23 mouse cellular contexts compared by ENCODE assay signal in the genomic region with DNA sequence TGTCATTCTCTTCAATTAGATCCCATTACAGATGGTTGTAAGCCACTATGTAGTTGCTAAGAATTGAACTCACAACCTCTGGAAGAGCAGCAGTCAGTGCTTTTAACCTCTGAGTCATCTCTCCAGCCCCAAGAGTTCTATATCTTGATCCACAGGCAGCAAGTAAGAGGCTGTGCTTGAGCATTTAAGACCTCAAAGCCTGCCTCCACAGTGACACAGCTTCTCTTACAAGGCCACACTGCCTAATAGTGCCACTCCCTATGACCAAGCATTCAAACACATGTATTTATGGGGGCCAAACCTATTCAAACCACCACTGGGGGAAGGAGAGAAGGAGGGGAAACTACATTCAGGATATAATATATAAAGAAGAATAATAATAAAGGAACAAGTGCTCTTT.
"Had no signal": no experiment of that assay in that cellular context is flagged by ENCODE, and none has a peak within 500 bp of the region (broad histone marks: within the 10 kb centered on the region; RNA-seq: fewer than 3 reads in every experiment).

No protein-coding gene starts in this region.

- H3K27ac ChIP-seq: left cerebral cortex, adult 2 months; limb, embryonic 12.5 days; limb, embryonic 15.5 days; midbrain, embryonic 12.5 days; midbrain, embryonic 15.5 days; neural tube, embryonic 12.5 days; neural tube, embryonic 15.5 days; stomach, embryonic 15.5 days had no signal

- H3K4me2 ChIP-seq: limb, embryonic 12.5 days; limb, embryonic 15.5 days; midbrain, embryonic 12.5 days; midbrain, embryonic 15.5 days; neural tube, embryonic 12.5 days; neural tube, embryonic 15.5 days; stomach, embryonic 15.5 days had no signal

- H3K4me3 ChIP-seq: left cerebral cortex, adult 2 months; limb, embryonic 12.5 days; limb, embryonic 15.5 days; midbrain, embryonic 12.5 days; midbrain, embryonic 15.5 days; neural tube, embryonic 12.5 days; neural tube, embryonic 15.5 days; stomach, embryonic 15.5 days had no signal

- DNase-seq: kidney, adult 18-20 months; kidney, adult 9 months; kidney, postnatal 14 days; kidney, postnatal 4 days; layer of hippocampus, adult 9-11 months; left cerebral cortex, postnatal 4 days; lung, adult 2 months; lung, postnatal 14 days; lung, postnatal 4 days; retina, postnatal 1 day; right cerebral cortex, postnatal 25 days; spleen, adult 18-20 months; thymus, postnatal 25 days had no signal

- H3K9ac ChIP-seq: limb, embryonic 12.5 days; limb, embryonic 15.5 days; midbrain, embryonic 12.5 days; midbrain, embryonic 15.5 days; neural tube, embryonic 12.5 days; neural tube, embryonic 15.5 days; stomach, embryonic 15.5 days had no signal

- H3K4me1 ChIP-seq: limb, embryonic 12.5 days; limb, embryonic 15.5 days; midbrain, embryonic 12.5 days; midbrain, embryonic 15.5 days; neural tube, embryonic 12.5 days; neural tube, embryonic 15.5 days; stomach, embryonic 15.5 days had no signal

- H3K9me3 ChIP-seq: limb, embryonic 12.5 days; limb, embryonic 15.5 days; midbrain, embryonic 12.5 days; midbrain, embryonic 15.5 days; neural tube, embryonic 12.5 days; neural tube, embryonic 15.5 days; stomach, embryonic 15.5 days had no signal

- H3K27me3 ChIP-seq: limb, embryonic 12.5 days; limb, embryonic 15.5 days; midbrain, embryonic 12.5 days; midbrain, embryonic 15.5 days; neural tube, embryonic 12.5 days; neural tube, embryonic 15.5 days; stomach, embryonic 15.5 days had no signal

- ATAC-seq: inflammation-experienced regulatory T-cells, adult 6 months; intestine, embryonic 16.5 days; midbrain, embryonic 15.5 days had no signal
